Mouse (Mus musculus): Measurements from ENCODE around the gene Tmigd3.
A peak's percentile ranks its signal among the peaks of the same experiment; 100 is the strongest.

The Tmigd3 gene

DNA sequence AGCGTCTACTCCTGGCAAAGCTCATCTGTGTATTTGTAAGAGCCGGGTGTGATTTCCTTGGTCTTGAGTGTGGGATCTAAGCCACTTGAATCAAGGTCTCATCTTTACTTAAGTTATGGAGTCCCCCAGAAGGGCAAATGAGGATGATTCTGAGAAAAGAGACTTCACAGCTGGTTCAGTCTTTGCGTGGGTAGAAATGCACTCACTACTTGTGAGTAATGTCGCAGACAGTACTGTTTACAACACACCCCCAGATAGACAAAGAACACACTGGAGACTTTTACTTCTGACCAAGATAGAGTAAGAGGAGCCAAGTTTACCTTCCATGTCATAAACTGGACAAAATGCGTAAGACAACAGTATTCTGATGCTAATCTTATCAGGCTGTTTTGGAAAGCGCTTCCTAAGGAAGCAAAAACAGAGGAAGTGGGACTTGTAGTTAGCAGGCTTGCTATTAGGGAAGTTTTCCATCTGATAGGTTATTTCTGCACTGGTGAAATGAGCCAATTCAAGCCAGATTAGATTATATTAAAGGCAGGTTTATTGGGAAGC lies 6.6 kb downstream of the Tmigd3 start:
- DNase-seq, result no peak

DNA sequence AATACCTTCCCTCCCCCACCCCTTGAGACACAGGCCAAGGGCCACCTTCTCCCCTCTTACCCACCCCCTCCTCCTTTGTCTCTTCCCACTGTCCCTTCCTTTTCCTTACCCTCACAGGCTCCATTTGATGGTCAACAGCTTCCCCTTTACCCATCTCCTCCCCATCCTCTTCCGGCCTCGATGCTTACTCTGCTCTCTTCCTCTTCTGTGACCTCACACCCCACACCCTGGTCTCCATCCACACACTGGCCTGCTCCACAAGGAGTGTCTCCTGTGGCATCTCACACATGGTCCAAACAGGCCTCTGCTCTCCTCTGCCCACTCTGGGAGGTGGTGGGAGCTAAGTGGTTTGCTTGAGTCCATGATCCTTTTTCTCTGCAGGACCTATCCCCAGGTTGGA lies 7.2 kb downstream of the Tmigd3 start:
- no peak for DNase-seq

DNA sequence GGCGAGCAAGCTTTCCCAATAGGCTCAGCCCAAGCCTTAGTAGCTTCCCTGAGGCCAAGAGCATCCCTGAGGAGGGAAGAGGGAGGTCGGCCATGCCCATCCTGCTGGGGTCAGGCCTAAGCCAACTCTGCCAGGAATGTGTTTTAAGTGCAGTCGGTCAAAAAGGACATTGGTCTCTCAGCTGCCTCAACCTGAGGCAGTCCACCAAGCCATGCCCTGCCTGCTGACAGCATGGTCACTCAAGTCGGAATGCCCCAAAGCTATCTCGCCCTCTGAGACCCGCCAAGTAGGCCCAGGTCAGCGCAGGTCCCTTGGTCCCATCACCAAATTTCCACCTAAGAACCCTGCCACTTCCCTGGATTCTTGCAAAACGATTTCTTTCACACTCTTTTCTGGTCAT lies 8.0 kb downstream of the Tmigd3 start:
- no peak for DNase-seq

DNA sequence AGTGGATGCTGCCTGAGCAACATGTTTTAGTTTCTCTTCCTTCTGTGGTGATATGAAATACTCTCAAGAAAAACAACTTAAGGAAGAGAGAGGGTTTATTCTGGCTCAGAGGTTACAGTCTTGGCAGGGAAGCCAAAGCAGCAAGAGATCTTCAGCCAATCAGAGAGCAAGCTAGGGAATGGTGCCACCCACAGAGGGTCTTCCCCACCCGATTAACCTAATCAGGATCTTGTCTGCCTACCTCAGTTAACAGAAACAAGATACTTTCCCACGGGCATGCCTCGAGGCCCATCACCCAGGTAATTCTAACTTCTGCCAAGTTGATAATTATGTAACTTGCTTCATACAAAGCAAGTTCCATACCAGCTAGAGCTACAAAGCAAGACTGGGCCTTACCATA lies 9.7 kb downstream of the Tmigd3 start:
- no peak for DNase-seq

DNA sequence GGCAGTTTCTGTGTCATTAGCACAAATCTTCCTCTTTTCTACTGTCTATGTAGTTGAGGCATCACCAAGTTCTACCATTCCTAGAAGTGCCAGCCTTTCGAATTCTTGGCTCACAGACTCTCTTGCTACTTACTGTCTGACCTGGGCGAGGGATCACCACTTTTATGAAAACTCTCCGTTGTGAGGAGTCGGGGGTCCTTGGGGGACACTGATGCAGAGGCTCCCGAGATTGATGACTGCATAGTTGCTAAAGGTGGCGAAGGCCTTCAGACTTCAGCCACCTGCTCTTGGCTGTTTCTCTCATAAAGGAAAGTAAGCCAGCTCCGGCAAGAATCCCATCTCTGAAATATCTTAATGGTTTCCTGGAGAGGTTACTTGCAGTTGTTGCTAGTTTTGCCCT lies 11.4 kb downstream of the Tmigd3 start:
- DNase-seq, result no peak

DNA sequence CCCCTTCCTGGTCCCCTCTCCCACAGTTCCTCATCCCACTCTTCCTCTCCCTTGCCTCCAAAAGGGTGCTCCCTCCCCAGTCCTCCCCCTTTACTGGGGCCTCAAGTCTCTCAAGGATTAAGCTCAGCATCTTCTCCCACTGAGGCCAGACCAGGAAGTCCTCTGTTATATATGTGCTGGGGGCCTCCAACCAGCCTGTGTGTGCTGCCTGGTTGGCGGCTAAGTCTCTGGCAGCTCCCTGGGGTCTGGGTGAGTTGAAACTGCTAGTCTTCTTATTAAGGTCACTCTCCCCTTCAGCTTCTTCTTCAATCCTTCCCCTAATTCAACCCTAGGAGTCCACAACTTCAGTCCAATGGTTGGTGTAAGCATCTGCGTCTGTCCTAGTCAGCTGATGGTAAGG lies 12.4 kb downstream of the Tmigd3 start:
- no peak for DNase-seq

DNA sequence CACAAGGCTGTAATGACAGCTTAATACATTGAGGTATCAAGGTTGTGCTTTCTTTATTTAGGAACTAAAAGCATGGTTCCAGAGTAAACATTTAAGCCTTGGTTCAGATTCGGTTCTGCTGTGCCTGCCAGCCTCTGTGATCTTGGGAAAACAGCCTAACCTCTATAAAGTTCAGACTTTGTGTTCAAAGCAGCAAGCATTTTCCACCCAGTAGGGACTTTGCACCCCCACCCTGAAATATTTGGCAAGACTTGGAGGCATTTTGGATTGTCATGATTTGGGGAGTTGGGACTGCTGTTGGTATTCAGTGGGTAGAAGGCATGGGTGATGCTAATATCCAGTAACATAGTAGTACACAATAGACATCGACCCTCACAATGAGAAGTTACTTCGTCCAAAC lies 18.3 kb downstream of the Tmigd3 start:
- DNase-seq, result no peak

DNA sequence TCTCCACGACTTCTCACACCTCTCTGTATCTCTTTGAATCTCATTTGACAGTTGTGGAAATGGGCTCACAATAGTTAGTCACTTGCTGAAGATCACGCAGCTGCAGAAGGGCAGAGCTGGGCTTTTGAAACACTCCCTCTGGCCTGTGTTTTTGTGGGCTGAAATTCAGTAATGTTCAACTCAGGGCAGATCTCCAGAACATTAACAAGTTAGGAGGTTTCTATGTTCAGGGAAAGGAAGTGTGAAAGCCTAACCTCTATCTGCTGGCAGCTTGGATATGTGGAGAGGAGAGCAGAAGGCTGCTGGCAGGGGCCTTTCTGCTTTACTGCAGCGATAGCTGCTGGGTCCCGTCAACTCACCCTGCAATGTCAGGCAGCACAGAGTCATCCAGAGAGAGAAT lies 19.5 kb downstream of the Tmigd3 start:
- peak; percentile 13 to 26 for DNase-seq

DNA sequence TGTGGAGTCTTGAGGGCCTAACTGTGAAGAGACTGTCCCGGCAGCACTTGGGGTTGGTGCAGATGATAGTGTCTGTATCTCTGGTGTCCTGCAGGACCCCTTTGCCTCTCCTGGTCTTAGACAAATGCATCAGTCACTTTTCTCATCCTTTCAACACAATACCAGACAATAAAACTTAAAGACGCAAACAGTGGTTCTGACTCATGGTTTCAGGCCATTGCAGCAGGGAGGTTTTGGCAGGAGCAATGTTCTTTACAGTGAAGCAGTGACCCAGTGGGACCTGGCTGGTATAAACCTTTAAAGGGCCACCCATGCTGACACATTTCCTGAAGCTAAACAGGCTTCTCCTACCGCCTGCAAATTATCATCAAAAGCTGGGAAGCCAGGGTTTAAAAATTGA lies 20.4 kb downstream of the Tmigd3 start:
- peak in 1 of 2 experiments; percentile 6 for DNase-seq

DNA sequence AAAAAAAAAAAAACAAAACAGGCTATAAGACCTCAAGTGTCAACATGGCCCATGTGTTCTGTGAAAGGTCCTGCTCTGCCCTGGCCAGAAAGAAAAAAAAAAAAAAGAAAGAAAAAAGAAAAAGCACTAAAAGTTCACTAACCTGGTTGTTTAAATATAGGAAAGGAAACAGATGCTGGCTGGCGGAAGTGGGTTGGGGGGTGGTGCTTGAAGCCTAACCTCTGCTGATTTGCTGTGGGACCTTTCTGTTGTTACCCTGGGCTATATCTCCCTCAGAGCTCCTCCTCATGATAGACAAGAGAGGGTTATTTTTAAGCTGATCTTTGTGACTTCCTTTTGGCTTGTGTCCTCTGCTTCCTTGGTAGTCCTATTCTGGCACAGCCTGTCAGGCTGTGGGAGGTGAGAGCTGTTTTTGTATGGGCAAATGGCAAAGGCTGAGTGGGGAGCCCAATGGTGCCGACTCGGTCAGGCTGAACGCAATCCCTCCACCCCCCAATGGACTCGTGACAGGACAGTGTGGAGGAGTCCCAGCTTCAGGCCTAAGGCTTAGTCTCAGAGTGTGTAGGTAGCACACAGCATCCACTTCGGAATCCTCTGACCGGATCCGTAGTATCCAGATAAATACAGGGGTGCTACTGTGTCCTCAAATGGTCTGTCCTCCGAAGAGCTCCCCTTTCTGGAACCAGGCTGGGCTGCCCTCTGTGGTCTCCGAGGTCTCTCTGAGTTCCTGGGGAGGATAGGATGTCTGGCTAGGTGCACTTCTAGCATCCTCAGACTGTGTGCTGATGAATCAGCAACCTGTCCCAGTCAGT lies 21.3 kb downstream of the Tmigd3 start:
- peak; percentile 83 to 87 for DNase-seq

DNA sequence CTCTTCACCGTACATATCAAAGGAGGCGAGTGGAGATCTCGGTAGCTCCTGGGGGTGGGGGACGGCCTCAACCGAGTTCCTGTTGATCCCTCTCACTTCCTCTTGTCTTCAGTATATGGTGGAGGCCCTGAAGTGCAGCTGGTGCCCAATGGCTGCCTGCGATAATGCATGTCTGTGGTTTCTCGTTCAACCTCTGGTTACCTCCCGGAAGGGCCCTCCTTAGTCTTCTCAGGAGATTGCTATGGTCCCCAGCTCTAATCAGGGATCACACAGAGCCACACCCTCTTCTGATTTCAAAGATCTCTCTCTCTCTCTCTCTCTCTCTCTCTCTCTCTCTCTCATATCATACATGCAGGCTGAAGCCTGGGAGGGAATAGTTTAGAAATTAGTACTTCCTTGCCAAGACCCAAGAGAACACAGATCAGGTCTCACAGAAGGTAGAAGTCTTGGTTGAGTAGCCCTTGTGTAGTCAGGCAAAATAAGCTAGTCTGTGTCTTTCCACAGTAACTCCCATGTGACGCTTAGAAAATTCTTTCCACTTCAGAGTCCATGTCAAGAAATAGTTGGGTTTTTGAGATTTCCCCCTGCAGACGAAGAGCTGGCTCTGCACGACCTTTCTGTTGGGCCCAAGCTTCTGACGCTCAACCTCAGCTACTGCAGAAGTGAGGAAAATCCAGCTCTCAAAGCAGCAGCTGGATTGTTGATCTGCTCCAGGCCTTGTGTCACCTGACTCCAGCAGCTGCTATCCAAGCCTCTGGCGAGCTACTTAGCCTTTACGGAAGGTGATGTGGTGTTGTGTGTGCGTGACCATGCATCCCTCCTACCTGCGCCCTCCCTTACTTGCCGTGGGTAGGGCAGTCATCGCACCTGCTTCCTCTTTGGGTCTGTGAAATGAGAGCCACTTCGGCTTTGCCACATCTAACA lies 22.1 kb downstream of the Tmigd3 start:
- peak; percentile 77 to 86 for DNase-seq

DNA sequence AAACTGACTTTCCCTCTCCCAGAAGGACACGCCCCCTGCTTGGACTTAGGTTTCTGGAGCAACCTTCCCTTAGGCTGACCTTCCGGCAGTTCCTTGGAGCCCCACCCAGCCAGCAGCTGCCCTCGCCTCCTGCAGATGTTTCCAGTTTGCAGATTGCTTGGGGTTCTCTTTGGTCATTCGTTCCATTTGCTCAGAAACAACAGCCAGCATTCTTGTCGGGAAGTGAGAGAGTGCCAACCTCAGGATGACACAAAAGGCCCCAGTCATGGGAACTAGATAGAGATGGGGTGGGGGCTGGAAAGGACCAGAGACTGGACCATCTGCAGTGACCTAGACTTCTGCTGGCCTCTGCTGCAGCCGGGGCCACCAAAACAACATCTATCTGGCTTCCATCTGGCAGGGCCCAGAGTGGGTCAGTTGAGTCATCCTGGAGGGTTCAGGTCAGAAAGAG lies 23.3 kb downstream of the Tmigd3 start:
- DNase-seq, result peak; percentile 21 to 39

DNA sequence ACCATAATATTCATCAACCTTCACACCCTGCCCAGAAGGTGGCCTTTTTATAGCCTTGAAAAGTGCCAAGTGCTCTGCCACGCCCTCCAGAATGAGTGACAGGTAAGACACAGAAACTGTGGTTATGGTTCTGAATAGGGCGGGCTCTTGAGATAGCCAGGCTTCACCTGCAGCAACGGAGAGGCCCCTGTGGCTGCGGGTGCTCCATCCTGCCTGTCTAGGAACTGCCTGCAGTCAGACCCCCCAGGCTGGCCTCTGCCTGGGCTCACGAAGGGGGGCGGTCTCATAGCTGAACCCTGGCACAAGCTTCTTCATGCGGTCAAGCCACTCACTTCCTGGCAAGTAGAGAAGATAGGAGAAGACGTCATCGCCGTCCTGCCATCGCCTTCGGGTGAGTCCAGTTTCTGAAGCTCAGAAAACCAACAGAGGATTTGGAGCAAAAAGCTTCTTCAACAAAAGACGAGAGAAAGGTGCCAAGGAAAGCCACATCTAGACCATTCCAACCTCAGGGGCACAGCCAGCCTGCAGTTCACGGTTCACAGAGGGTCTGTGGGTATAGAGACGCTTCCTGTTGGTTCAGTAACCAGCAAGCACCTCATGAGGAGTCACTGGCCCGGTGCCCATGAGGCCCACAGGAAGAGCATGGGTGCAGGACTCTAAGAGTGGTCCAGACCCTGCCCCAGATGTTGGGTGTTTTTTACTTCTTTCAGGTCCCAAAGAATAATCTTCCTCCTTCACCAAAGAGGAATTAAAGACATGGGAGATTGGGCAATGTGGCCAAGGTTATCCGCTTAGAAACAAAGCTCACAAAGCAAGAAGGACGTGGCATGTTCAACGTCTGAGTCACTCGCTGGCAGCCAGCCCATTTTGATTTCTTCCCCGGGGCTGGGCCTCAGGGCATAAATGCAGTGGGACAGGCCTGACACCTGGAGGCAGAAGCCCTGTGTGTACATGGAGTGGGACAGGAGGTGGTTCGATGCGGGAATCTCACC lies 24.2 kb downstream of the Tmigd3 start:
- DNase-seq, result peak; percentile 81 to 87

DNA sequence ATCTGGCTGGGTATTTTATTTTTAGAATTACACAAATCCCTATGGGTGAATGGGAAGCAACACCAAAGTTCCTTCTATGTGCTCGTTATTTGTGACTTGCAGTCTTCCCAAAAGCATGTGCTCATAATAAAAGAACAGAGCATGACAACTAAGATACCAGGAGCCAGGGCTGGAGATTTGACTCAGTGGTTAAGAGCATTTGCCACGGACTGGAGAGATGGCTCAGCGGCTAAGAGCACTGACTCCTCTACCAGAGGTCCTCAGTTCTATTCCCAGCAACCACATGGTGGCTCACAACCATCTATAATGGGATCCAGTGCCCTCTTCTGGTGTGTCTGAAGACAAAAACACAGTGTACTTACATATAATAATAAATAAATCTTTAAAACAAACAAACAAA lies 26.1 kb downstream of the Tmigd3 start:
- DNase-seq, result no peak

DNA sequence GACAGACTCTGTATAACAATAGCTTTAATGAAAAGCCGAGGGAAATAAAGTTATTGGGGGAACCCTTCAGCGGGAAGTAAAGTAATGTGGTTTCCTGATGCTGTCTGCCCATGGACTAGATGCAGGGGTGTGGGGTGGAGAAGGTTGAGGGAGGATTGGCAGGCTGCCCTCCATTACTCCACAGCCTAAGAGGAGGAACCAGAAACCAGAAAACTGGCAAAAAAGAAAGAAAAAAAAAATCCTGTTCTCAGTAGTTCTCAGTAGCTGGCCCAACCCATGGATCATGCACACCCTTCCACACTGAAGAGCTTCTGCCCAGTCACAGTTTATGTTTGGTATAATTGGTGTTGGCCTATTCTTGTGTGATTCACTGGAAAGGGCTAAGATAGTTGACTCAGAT lies 27.6 kb downstream of the Tmigd3 start:
- no peak for DNase-seq

DNA sequence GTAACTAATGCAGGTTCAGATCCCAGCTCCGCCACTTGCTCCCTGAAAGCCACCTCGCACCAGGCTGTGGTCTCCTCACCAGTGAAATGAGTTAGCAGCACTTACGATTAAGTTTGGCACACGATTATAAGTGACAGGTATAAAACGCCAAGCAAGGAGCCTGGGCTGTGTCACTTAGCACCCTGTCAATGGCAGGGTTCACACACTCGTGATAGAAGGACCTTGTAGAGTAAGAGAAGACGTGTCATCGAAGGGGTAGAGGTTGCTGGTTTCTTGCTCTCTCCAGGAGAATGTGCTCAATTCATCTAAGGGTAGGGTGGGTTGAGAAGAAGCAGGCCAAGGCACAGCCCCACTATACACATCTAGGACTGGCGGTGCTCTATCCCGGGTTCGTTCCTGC lies 28.2 kb downstream of the Tmigd3 start:
- DNase-seq, result no peak

DNA sequence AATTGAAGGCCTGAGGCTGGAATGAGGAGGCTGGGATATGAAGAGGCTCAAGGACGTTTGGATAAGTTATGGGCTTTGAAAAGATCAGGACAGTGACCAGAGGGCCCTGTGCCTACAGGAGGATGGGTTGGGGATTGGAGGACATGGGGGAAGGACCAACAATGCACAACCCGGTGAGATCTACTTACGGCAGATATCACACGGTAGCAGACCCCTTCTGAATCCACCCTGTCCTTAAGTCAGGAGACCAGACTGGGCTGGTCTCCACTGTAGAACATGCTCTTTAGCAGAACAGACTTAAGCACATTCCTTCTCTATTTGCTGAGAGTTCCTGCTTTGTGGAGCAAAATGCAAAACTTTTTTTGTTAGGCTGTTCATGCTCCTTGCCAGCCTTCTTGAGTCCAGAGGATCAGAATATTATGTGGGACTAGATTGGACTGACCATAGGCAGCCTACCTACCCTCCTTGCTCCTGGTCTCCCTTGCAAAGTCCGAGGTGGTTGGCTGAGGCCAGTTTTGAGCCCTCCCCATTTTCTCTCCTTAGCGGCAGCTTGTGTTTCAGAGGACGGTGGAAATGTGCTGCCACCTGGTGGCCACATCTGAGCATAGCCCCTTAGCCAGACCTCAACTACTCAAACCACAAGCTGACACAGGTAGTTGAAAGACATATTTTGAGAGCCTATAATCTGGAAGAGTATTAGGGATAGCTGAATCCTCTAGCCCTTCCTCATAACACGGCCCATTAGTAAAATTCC lies 28.9 kb downstream of the Tmigd3 start:
- DNase-seq, result peak; percentile 82

DNA sequence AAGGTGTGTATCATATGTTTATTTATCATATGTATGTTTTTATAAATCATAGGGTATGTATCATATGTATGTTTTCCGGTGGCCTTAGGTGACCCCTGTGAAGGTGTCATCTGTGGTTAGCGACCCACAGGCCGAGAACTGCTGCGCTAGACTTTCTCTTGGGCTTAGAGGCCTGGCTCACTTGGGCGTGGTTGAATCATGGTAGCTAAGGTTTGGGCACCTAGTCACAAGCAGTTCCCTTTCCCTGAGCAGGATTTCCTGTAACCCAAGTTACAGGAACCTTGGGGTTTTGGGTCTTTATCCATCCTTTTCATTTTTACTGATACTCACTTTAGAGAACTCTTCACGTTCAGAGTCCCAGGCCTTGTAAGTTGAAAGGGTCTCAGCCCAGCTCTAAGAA lies 29.6 kb downstream of the Tmigd3 start:
- DNase-seq, result no peak

DNA sequence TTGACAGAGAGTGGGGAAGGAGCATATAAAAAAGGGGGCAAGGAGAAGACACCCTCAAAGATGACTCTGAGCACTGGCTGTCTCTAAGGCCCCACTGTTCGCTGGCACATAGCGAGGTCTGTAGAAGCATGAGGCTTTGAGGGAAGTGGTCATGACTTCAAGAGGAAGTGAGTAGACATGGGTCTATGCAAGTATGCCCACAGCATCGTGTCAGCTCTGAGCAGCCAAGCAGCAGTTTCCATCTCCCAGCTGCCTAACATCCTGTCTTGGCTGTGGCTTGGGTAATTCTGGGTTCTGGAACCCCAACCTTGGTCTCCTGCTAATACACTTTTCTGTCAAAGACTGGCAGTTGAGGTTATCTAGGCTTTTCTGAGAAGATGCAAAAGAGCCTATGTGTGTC lies 30.0 kb downstream of the Tmigd3 start:
- peak; percentile 15 to 33 for DNase-seq

DNA sequence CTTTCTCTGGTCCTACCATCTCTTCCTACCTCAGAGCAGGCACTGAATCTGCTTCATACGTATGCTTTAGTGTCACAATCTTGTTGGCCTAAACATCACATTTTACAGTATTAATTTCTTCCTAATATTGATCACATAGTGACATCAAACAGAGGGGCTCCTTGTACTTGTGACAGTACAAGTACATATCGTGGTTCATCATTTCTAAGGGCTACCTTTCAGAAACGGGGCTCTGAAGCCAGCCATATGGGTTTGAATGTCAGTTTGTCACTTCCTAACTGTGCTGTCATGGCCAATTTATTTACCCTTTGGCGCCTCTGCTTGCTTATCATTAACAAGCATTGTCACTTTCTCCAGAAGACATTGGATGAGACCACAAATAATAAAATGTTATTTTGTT lies 30.8 kb downstream of the Tmigd3 start:
- no peak for DNase-seq

DNA sequence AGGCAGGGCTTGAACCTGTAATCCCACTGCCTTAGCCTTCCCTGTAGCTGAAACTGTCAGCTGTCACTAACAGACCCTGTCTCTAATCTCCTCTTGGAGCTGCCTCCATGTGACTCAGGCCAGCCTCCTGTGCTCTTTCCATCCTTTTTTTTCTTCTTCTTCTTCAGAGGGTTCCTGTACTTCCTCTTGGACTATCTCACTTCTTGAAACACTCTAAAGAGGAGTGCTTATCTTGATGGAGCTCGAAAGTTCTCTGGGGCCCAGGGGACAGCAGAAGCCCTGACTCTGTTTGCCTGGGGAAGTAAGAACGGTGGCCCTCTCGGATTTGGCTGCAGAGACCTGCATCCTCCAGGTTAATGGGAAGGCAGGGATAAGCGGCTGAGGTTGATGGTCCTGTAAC lies 33.5 kb downstream of the Tmigd3 start:
- no peak for DNase-seq

DNA sequence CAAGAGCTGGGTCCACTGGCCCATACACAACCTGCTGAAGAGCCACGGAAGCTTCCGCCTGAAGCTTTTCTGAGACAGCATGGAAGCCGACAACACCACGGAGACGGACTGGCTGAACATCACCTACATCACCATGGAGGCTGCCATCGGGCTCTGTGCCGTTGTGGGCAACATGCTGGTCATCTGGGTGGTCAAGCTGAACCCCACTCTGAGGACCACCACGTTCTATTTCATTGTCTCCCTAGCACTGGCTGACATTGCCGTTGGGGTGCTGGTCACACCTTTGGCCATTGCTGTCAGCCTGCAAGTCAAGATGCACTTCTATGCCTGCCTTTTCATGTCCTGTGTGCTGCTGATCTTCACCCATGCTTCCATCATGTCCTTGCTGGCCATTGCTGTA lies 34.0 kb downstream of the Tmigd3 start:
- DNase-seq, result no peak

Data from thymus, postnatal 36 days (tissue).